Mouse (Mus musculus) spleen, adult 2 months (tissue): ENCODE measurements around the gene Hoxd13. TPM values are rescaled to one million over a fixed set of nuclear protein-coding genes. Genes with fewer than 3 reads are reported as not detected.

Source experiments
- DNase-seq, 2 experiments: peaks; one replicate each; pipeline versions ENCODE4 v3.0.0 to v3.0.0-alpha.2; 2012 to 2021; ENCODE audit warnings: low spot score in 2 of 2, low read depth in 1 of 2
- H3K27ac ChIP-seq: fragments of 200-500 bp; 2 replicates; pipeline ENCODE4 v1.5.1; 2012; ENCODE audit warnings: low read length, inconsistent platforms; ENCODE audit not compliant: insufficient read depth
- H3K27me3 ChIP-seq: fragments of 200-500 bp; 2 replicates; pipeline ENCODE4 v1.6.1; 2012; ENCODE audit warnings: mild to moderate bottlenecking, moderate library complexity, low read length, inconsistent platforms; ENCODE audit not compliant: control insufficient read depth, insufficient read depth
- H3K36me3 ChIP-seq: fragments of 200-500 bp; 2 replicates; pipeline ENCODE4 v1.6.1; 2012; ENCODE audit warnings: mild to moderate bottlenecking, low read length, inconsistent platforms; ENCODE audit not compliant: control insufficient read depth, insufficient read depth
- H3K4me1 ChIP-seq: fragments of 200-500 bp; 2 replicates; pipeline ENCODE4 v1.6.1; 2011; ENCODE audit warnings: inconsistent platforms; ENCODE audit not compliant: control insufficient read depth, insufficient read depth, insufficient read length
- H3K4me3 ChIP-seq: fragments of 200-500 bp; 2 replicates; pipeline ENCODE4 v1.5.1; 2011; ENCODE audit warnings: mild to moderate bottlenecking, inconsistent platforms; ENCODE audit not compliant: insufficient read depth, insufficient read length; ENCODE audit errors: extremely low read depth
- CTCF ChIP-seq: fragments of 200-500 bp; IDR thresholded peaks from 2 replicates; pipeline ENCODE4 v1.5.1; 2011; ENCODE audit warnings: mild to moderate bottlenecking, inconsistent platforms; ENCODE audit not compliant: insufficient read depth, insufficient read length, insufficient replicate concordance; ENCODE audit errors: extremely low read depth
- POLR2A ChIP-seq: fragments of 200-500 bp; IDR thresholded peaks from 2 replicates; pipeline ENCODE4 v1.6.1; 2011; ENCODE audit warnings: low read depth, low read length, inconsistent platforms
- WGBS: fragments of 180-500 bp; shearing (Covaris S2); methylation state at CpG from one replicate; pipeline ENCODE4 v1.1.7; 2018; 5-methylcytosine and 5-hydroxymethylcytosine counted together
- polyA plus RNA-seq: library from polyadenylated mRNA; depleted of rRNA; stranded (reverse); fragments of >200 nt; gene quantifications from 2 replicates; pipeline ENCODE4 v1.2.3, GENCODE M21; 2012

Gene Hoxd13
- polyA plus RNA-seq, 1 experiment, result not detected

DNA sequence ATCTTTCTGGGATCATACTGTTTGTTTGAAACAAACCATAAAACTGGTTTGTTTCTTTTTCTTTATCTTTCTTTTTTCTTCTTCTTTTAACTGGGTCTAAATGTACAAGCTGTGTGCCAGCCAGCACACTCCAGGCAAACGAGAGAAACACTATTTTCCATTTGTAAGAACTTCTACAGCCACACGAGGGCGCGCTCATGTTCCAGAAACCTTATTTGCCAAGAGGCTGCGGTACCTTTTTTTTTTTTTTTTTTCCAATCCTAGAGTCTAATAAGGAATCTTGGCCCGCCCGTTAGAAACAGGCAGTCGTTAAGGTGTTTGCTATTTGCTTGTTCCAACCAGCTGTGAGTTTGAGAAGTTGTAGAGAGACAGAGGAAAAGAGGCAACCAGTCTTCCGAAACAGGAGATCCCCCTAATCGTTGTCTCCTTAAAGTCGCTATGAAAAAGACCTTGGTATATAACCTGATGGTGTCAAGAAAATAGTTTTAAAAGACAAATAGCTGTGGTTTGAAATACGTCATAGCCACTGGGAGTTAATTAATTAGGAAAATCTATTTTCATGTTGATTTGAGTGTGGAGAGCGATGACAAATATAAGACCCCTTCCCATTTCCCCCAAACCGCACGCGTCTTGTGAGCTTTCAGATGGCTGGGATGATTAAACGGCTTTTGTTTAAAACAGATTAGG is 18.3 kb downstream of the Hoxd13 start:
- Histone ChIP-seq H3K27ac (no peak overlapping the region), H3K27me3 (peaks cover 59% of the 10 kb centered on the region), H3K36me3 (no peaks in the 10 kb centered on the region), H3K4me3 (no peak overlapping the region), H3K4me1 (peaks cover 5% of the 10 kb centered on the region)
- DNase-seq, result peak in 1 of 2 experiments; percentile 17
- TF ChIP-seq CTCF (peak; percentile 6; the same call in 1 of the 2 replicates), POLR2A (no peak)
- WGBS, result 14% methylated on average over 17 of the region's 17 CpGs

DNA sequence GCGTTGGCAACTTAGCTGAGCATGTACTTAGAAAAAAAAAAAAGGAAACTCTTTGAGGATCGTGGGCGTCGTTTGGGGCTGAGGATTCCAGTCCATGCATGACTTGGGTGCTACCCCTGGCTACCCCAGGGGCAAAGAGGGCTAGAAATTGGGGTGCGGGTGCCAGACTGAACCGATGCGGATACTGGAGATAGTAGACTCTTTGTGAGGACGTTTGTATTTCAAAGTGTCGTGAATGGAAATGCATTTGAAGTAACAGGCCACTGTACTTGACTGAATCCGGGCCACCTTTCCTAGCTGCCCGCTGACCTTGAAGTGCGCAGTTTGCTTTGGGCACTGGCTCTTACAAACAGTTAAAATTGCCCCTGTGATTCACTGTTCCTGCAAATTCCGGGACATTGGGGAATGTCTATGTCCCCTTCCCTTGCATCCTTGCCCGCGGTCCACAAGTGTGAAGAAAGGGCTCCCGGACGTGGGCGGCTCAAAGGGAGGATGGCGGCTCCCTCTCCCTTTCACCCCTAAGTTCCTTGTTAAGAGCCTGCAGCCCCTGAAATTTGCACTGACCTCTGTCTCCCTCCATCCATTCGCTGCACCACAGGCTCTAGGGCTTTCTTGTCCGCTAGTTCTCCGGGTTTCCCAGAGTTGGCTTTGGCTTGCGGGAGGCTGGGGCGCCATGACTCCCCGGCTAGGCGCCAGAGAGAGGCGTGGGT is 19.0 kb downstream of the Hoxd13 start:
- Histone ChIP-seq H3K36me3 (no peaks in the 10 kb centered on the region), H3K27ac (no peak overlapping the region), H3K27me3 (peaks cover 62% of the 10 kb centered on the region), H3K4me3 (no peak overlapping the region), H3K4me1 (peaks cover 3% of the 10 kb centered on the region)
- TF ChIP-seq POLR2A (no peak), CTCF (no peak)
- DNase-seq, result no peak
- WGBS, result 7% methylated on average over 27 of the region's 27 CpGs

DNA sequence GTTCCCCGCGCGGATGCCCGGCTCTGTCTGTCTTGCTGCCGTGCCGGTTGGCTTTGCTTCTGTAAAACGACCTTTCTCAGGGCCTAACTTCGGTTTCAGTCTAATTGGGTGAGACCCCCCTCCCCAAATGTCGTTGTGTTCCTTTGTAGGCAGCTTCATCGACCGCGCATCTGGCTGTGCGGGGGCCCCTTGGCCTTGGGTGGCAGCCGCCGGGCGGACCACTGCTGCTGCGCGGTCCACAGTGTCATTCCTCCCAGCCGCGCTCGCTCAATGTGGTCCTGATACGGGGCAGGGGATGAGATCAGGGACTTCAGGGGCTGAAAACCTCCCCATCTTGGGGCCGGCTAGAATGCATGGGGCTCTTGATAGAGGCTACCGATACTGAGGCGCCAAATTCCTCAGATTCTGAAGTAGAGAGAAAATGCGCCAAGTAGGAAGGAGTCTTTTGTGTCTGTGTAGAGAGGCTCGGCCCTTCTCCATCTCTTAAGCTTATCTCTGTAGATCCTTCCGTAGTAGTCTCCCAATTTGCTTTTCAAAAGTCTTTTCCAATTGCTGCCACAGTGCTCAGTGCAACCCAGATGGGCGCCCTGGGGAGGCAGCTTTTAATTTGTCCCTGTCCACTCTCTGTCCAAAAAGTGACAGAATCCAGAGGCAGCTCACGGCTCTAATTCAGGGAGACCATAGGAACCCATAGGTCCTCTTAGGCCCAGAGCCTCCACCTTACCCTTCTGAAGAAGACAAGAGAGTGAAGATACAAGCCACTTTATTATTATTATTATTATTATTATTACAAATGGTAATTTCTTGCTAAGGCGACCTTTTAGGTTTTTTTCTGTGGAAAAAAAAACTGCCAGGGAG is 19.8 kb downstream of the Hoxd13 start:
- no peak for TF ChIP-seq CTCF
- no peak for TF ChIP-seq POLR2A
- no peak for DNase-seq
- Histone ChIP-seq H3K27me3 (peaks cover 60% of the 10 kb centered on the region), H3K4me1 (no peaks in the 10 kb centered on the region), H3K36me3 (no peaks in the 10 kb centered on the region), H3K27ac (no peak overlapping the region), H3K4me3 (no peak overlapping the region)
- 7% methylated on average over 31 of the region's 31 CpGs for WGBS

DNA sequence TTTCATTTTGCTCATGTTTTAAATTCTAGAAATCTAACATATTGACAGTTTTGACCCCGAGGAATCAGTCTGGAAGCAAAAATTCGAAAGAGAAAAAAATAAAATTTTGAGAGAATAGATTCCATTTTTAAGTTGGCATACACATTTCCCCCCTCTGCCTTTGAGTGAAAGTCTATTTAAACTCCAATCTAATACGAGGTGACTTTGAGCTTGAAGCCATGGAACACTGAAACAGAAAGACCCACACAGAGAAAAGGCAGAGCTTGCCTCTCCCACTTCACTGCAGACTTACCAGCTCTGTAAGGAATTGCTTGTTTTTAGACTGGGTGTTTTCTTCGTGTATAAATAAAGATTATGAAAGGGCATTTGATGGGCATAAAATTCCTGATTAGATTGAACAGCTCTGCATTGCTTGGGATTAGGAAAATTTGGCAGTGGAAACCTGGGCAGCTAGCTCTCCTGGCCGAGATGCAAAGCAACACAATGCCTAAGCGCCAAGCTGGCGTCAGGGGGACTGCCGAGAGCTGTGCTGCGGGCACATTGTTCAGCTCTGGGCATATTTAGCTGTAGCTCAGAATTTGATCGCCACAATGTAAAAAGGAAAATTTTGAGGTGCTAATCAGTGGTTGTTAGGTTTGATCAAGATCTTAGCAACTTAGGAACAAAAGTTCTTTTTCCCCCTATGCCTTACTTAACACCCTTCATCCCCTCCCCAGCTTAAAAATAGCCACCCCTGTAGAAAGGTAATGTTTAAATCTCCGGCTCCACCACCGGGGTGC is 20.9 kb downstream of the Hoxd13 start:
- H3K4me1 ChIP-seq, result no peaks in the 10 kb centered on the region
- H3K27ac ChIP-seq, result no peak overlapping the region
- H3K36me3 ChIP-seq, result no peaks in the 10 kb centered on the region
- WGBS, result 7% methylated on average over 12 of the region's 12 CpGs
- TF ChIP-seq POLR2A (no peak), CTCF (no peak)
- no peak for DNase-seq
- H3K27me3 ChIP-seq, result peaks cover 51% of the 10 kb centered on the region
- H3K4me3 ChIP-seq, result no peak overlapping the region

DNA sequence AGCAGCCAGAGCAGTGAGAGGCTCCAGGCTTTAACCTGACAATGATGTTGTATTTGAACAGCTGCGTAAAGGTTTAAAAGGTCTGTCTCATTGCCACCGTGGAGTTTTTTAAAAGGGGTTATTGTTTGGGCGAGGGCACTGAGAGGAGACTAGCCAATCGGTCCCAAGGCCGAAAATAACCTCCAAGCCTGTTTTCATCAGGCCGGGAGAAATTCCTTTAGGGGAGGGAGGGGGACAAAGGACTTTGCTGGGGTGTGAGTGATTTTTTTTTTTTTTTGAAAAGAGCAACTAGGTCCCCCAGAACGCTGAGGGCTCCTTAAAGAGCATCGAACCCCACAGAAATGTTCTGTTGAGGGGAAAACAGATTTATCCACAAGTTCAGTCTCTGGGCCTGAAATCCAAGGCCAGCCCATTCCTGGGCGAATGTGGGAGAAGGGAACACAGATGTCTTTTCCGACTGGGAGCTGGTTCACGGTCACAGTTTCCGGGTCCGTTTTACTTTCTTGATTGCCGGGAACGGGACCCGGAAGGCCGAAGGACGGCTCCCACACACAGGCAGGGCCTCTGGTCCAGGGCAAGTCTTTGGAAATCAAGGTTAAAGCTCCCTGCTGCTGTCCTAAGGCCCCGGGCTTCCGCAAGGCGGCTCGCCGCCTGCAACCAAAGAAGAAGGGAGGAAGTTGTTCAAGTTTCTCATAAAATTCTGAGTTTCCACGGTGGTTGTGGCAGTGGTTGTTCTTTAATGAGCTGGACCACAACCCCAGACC is 21.6 kb downstream of the Hoxd13 start:
- no peak overlapping the region for H3K4me3 ChIP-seq
- H3K27me3 ChIP-seq, result peaks cover 53% of the 10 kb centered on the region
- TF ChIP-seq POLR2A, result no peak
- DNase-seq, result no peak
- no peaks in the 10 kb centered on the region for H3K4me1 ChIP-seq
- H3K36me3 ChIP-seq, result no peaks in the 10 kb centered on the region
- WGBS, result 4% methylated on average over 24 of the region's 24 CpGs
- H3K27ac ChIP-seq, result no peak overlapping the region

DNA sequence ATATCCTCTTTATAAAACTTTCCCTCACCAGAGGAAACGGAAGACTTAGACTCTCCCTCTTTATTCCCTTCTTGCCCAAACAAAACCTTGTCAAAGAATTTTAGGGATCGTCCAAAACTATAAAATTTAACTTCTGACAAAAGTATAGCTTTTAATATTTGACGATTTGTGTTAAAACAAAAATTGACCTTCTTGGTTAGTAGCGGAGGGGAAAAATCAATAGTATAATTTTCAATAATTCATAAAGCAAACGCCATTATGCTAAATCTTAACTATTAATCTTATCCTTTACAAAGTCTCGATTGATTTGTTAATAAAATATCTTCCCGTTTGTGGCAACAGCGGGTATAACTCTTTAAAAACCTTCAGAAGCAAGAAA is 22.2 kb downstream of the Hoxd13 start:
- 11% methylated on average over 8 of the region's 8 CpGs for WGBS
- H3K27ac ChIP-seq, result no peak overlapping the region
- no peak for DNase-seq
- no peaks in the 10 kb centered on the region for H3K4me1 ChIP-seq
- H3K36me3 ChIP-seq, result no peaks in the 10 kb centered on the region
- peaks cover 54% of the 10 kb centered on the region for H3K27me3 ChIP-seq
- TF ChIP-seq CTCF, result no peak
- TF ChIP-seq POLR2A, result no peak
- no peak overlapping the region for H3K4me3 ChIP-seq
